Mouse (Mus musculus) naive thymus-derived CD4-positive, alpha-beta T cell, adult 5 months (primary cell): ENCODE data around the gene Crhr1. TPM values are rescaled to one million over a fixed set of nuclear protein-coding genes. Genes with fewer than 3 reads are reported as not detected.

Experiments
- polyA plus RNA-seq: library from polyadenylated mRNA; unstranded; fragments of 100-300 nt; shearing (Covaris generic); gene quantifications from one replicate; pipeline ENCODE4 v1.2.1, GENCODE M21; 2017

Gene Crhr1
- not detected for polyA plus RNA-seq

DNA sequence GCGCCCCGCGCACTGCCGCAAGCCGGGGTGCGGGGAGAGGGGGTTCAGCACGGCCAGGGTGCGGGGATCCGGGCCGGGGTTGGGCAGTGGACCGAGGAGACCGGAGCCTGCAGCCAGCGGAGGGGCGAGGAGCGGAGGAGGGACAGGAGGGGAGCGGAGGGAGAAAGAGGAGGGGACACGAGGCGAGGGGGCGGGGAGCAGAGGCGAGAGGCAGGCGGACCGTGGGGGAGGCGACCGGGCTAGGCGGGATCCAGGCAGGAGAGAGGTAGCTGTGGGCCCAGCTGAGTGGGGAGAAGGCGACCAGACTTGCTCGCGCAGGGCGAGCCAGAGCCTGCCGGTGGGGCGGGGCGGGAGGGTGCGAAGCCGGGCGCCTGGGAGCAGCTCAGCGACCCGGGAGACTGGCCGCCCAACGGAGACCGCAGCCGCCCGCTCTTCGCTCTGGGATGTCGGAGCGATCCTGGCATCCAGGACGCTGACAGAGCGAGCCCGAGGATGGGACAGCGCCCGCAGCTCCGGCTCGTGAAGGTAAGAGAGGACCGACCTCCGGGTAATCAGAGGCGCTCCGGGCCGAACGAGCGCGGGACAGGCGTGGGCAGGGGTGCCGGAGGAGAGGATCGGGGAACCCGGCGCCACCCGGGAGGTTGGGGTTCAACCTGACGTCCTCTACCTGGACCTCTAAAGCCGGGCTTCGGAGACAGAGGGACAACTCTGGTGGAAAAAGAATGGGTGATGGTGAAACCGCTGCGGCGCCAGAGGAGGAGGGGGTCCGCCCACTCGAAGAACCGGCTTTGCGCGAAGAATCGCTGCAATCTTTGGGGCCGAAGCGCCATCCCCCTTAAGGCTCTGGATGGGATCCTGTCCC lies at the start of gene Crhr1:
Gene Crhr1, plus strand, starts transcription at position 276 of the 862 bp plus-strand sequence.

DNA sequence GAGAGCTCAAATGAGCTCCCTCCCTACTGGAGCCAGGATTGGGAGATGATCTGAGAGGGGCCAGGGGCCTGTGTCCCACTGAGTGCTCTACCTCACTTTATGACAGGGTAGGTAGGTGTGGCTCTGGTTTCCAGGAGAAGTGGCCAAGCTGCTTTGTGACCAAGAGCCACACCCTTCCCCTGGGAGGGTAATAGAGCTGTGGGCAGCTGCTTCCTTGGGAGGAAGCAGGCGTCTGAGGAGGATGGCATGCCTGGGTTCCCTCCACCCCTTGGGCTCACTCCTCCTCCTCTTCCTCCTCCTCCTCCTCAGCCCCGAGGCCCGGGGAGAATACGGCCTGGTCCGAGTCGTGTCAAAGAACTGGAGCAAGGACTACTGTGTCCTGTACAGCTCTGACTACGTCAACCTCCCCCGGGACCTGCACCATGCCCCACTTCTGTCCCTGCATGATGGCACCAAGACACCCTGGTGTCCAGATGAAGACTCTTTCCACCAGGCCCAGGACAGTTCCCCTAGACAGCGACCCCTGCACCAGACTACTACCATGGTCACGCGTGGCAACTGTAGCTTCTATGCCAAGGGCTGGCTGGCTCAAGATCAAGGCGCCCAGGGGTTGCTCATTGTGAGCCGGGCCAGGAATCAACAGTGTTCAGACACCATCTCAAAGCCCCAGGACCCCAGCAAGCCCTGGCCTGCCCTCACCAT lies 53.6 kb downstream of the Crhr1 start, which contains the start of gene Sppl2c:
Gene Sppl2c, plus strand, starts transcription at position 193 of the 702 bp plus-strand sequence.

Other genes starting within 250 kb of the Crhr1 start
- gene Nsf, start 178.8 kb upstream of the Crhr1 start, polyA plus RNA-seq: 80.4 TPM
- 20.9 TPM for gene Arf2, start 166.1 kb upstream of the Crhr1 start, polyA plus RNA-seq
- gene Sppl2c, start 53.5 kb downstream of the Crhr1 start, polyA plus RNA-seq: not detected
- gene Mapt, start 98.5 kb downstream of the Crhr1 start, polyA plus RNA-seq: 0.30 TPM